Mouse (Mus musculus) kidney, embryonic 15.5 days (tissue): ENCODE data around the gene Aldh1b1. TPM values are rescaled to one million over a fixed set of nuclear protein-coding genes. Genes with fewer than 3 reads are reported as not detected.

ENCODE experiments used
- ATAC-seq: fragments of 200-750 bp; cut with Nextera tagmentation; replicated peaks from 2 replicates; pipeline ENCODE4 v1.8.0; 2017; ENCODE audit warnings: moderate TSS enrichment; ENCODE audit not compliant: low FRiP score
- H3K27ac ChIP-seq: fragments of 300-500 bp; sonication (generic); 2 replicates; pipeline ENCODE4 v1.5.1; 2015; ENCODE audit warnings: mild to moderate bottlenecking, inconsistent platforms
- H3K27me3 ChIP-seq: fragments of 300-500 bp; sonication (generic); 2 replicates; pipeline ENCODE4 v1.6.1; 2015; ENCODE audit warnings: inconsistent platforms
- H3K36me3 ChIP-seq: fragments of 300-500 bp; sonication (generic); 2 replicates; pipeline ENCODE4 v1.6.1; 2015; ENCODE audit warnings: inconsistent platforms
- H3K4me1 ChIP-seq: fragments of 300-500 bp; sonication (generic); 2 replicates; pipeline ENCODE4 v1.6.1; 2015; ENCODE audit warnings: inconsistent platforms
- H3K4me2 ChIP-seq: fragments of 300-500 bp; sonication (generic); 2 replicates; pipeline ENCODE4 v1.6.1; 2015; ENCODE audit warnings: moderate library complexity, mild to moderate bottlenecking, inconsistent platforms
- H3K4me3 ChIP-seq: fragments of 300-500 bp; sonication (generic); replicated peaks from 2 replicates; pipeline ENCODE4 v1.5.1; 2015; ENCODE audit warnings: mild to moderate bottlenecking, inconsistent platforms
- H3K9ac ChIP-seq: fragments of 300-500 bp; sonication (generic); 2 replicates; pipeline ENCODE4 v1.6.1; 2015; ENCODE audit warnings: mild to moderate bottlenecking, inconsistent platforms
- H3K9me3 ChIP-seq: fragments of 300-500 bp; sonication (generic); replicated peaks from 2 replicates; pipeline ENCODE4 v1.6.1; 2016; ENCODE audit warnings: inconsistent platforms
- WGBS: fragments of 180-500 bp; shearing (Covaris S2); methylation state at CpG from one replicate; pipeline ENCODE4 v1.1.7; 2015; ENCODE audit warnings: mixed read lengths; 5-methylcytosine and 5-hydroxymethylcytosine counted together
- polyA plus RNA-seq: library from polyadenylated mRNA; unstranded; fragments of >200 nt; fragmentation: Nextera tagmentation; extraction: Ambion mirVana; gene quantifications from 2 replicates; pipeline ENCODE4 v1.2.1, GENCODE M21; 2015

Aldh1b1 gene
- polyA plus RNA-seq, 1 experiment from 2014 or later = 11.2 TPM

- Histone ChIP-seq H3K9ac (no peak overlapping the region), H3K9me3 (no peaks in the 10 kb centered on the region), H3K27ac (no peak overlapping the region), H3K4me3 (no peak overlapping the region), H3K27me3 (no peaks in the 10 kb centered on the region), H3K36me3 (no peaks in the 10 kb centered on the region), H3K4me1 (peaks cover 21% of the 10 kb centered on the region; the same call in 1 of the 2 replicates), H3K4me2 (no peak overlapping the region)
- no peak for ATAC-seq
- 61% methylated on average over 13 of the region's 13 CpGs for WGBS
Observed at GRCm38 (mm10) chr4:45788446-45789081, 10.3 kb upstream of the Aldh1b1 start.

GRCm38 (mm10) chr4:45789263-45789958, 9.4 kb upstream of the Aldh1b1 start:
- Histone ChIP-seq H3K4me1 (peaks cover 22% of the 10 kb centered on the region; the same call in 1 of the 2 replicates), H3K27me3 (no peaks in the 10 kb centered on the region; the same call in 1 of the 2 replicates), H3K27ac (no peak overlapping the region), H3K9me3 (no peaks in the 10 kb centered on the region), H3K4me3 (no peak overlapping the region), H3K9ac (no peak overlapping the region), H3K36me3 (no peaks in the 10 kb centered on the region), H3K4me2 (no peak overlapping the region)
- ATAC-seq = no peak
- 57% methylated on average over 13 of the region's 13 CpGs for WGBS

GRCm38 (mm10) chr4:45790018-45790417, 8.8 kb upstream of the Aldh1b1 start:
- Histone ChIP-seq H3K4me3 (no peak overlapping the region), H3K27ac (no peak overlapping the region), H3K4me1 (peaks cover 28% of the 10 kb centered on the region), H3K4me2 (no peak overlapping the region), H3K9ac (no peak overlapping the region), H3K36me3 (no peaks in the 10 kb centered on the region), H3K9me3 (no peaks in the 10 kb centered on the region), H3K27me3 (no peaks in the 10 kb centered on the region; the same call in 1 of the 2 replicates)
- ATAC-seq = no peak
- WGBS = 74% methylated on average over 2 of the region's 2 CpGs

DNA sequence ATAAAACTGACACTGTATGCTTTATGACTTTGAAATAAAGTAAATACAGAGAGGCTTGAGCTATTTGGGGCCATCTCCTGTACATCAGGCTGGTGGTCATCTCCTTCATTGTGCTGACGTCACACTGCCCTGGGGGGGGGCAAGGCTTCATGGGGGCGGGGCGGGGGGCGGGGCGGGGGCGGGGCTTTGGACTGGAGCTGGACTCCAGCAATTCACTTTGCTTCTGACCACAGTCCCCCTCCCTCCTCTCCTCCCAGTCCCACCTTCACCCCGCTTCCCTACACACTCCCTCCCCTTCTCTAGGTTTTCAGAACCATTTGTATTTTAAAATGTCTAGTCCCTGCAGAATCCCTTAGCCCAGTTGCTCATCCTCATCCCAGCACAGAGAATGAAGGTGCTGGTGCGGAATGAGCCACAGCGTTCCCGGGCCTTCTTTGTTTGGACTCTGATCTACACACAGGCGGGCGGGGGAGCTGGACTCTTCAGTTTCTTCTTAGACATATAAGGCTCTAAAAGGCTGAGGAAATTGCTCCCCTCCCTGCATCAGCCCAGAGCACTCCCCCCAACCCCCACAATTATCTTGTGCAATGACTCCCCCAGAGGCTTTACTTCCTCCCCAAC, 3.5 kb upstream of the Aldh1b1 start:
- Histone ChIP-seq H3K9me3 (no peaks in the 10 kb centered on the region), H3K4me2 (peak overlapping the region; percentile 61), H3K27ac (peak overlapping the region; percentile 83), H3K9ac (0 out of 2 replicates have a peak overlapping the region, but pooled peaks have one; percentile 15), H3K4me3 (peak overlapping the region; percentile 38), H3K4me1 (peaks cover 33% of the 10 kb centered on the region), H3K36me3 (no peaks in the 10 kb centered on the region), H3K27me3 (peaks cover 3% of the 10 kb centered on the region; the same call in 1 of the 2 replicates)
- 1% methylated on average over 12 of the region's 12 CpGs for WGBS
- ATAC-seq = peak; percentile 81

DNA sequence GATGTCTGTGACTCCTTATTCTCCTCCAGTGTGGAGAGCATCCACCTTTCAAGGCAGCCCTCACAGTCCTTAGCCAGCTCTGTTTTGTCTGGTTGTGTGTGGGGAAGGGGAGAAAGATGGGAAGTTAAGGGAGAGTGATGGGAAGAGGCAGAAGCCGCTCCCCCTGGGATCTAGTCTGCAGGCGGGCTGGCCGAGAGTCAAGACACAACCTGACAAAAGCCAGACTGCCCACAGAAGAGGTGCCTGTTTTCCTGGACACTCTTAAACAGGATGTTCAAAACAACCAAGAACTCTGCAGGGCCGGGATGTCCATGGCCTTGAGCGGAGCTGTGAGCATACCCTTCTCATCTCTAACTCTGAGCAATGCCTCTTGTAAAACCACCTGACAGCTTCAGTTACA, 2.1 kb upstream of the Aldh1b1 start:
- no peak for ATAC-seq
- Histone ChIP-seq H3K4me2 (no peak overlapping the region), H3K27ac (no peak overlapping the region)

DNA sequence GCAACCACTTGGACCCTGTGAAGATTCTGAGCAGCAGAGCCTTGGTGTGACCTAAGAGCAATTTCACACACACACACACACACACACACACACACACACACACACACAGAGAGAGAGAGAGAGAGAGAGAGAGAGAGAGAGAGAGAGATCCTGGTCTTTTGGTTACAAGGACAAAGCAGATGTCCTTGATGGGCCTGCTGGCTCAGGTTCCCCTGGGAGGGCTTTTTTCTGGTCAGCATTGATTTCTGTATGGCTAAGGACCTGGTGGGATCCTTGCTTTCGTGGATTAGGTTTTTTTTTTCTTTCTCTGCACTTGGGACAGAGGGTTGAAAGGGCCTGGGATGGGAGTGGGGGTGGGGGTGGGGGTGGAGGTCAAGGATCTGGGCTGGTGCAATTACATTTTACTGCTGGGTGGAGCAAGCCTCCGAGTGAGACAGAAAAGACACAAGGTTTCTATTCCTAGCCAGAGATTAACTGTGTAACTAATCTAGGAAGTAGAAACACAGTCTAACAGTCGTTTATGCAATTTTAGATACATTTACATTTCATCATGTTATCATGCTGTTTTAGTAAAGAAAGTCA, 1.2 kb downstream of the Aldh1b1 start:
- H3K4me3 ChIP-seq = no peak overlapping the region

More for the DNA sequence above, 2.1 kb upstream of the Aldh1b1 start:
- H3K4me3 ChIP-seq = no peak overlapping the region
- peaks cover 3% of the 10 kb centered on the region; the same call in 1 of the 2 replicates for H3K27me3 ChIP-seq
- 73% methylated on average over 5 of the region's 5 CpGs for WGBS
- H3K9me3 ChIP-seq = no peaks in the 10 kb centered on the region
- H3K36me3 ChIP-seq = no peaks in the 10 kb centered on the region
- H3K9ac ChIP-seq = no peak overlapping the region
- H3K4me1 ChIP-seq = peaks cover 33% of the 10 kb centered on the region

DNA sequence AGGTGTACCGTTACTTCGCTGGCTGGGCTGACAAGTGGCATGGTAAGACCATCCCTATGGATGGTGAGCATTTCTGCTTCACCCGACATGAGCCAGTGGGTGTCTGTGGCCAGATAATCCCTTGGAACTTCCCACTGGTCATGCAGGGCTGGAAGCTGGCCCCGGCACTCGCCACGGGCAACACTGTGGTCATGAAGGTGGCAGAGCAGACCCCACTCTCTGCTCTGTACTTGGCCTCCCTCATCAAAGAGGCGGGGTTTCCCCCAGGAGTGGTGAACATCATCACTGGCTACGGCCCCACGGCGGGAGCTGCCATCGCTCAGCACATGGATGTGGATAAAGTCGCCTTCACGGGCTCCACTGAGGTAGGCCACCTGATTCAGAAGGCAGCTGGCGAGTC, 4.1 kb downstream of the Aldh1b1 start:
- WGBS = 95% methylated on average over 14 of the region's 14 CpGs
- H3K4me2 ChIP-seq = no peak overlapping the region
- no peak overlapping the region for H3K4me3 ChIP-seq
- ATAC-seq = no peak
- H3K9ac ChIP-seq = no peak overlapping the region
- H3K4me1 ChIP-seq = peaks cover 17% of the 10 kb centered on the region
- H3K27ac ChIP-seq = no peak overlapping the region
- H3K9me3 ChIP-seq = no peaks in the 10 kb centered on the region
- H3K27me3 ChIP-seq = no peaks in the 10 kb centered on the region
- no peaks in the 10 kb centered on the region for H3K36me3 ChIP-seq

More for the DNA sequence above, 1.2 kb downstream of the Aldh1b1 start:
- 0 out of 2 replicates have a peak, but pooled peaks cover 3% of the 10 kb centered on the region for H3K27me3 ChIP-seq
- H3K4me2 ChIP-seq = 0 out of 2 replicates have a peak overlapping the region, but pooled peaks have one; percentile 86
- no peaks in the 10 kb centered on the region for H3K36me3 ChIP-seq
- no peaks in the 10 kb centered on the region for H3K9me3 ChIP-seq
- peaks cover 25% of the 10 kb centered on the region for H3K4me1 ChIP-seq
- no peak for ATAC-seq
- H3K9ac ChIP-seq = no peak overlapping the region
- whole genome bisulfite sequencing = 11% methylated on average over 3 of the region's 3 CpGs
- no peak overlapping the region for H3K27ac ChIP-seq

DNA sequence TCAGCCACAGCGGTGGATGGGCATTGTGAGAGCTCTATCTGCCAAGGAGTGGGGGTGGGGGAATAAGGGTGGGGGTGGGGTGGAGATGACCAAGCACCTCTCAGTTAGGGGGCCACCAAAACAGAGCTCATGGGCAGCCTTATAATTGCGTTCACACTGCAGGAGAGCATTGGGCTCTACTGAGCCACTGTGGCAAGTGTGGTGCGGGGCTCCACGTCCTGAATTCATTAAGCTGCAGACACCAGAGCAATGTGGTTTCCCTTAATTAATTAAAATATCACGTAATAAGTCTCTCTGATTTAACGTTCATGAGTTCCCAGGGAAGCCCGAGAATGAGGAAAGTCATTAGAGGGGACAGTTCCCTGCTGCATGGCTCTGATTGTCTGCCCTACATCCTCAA, 9.2 kb downstream of the Aldh1b1 start:
- Histone ChIP-seq H3K4me3 (no peak overlapping the region), H3K9ac (no peak overlapping the region), H3K27me3 (no peaks in the 10 kb centered on the region), H3K4me1 (no peaks in the 10 kb centered on the region), H3K27ac (no peak overlapping the region), H3K9me3 (no peaks in the 10 kb centered on the region), H3K4me2 (no peak overlapping the region), H3K36me3 (no peaks in the 10 kb centered on the region)
- ATAC-seq = no peak
- 54% methylated on average over 7 of the region's 7 CpGs for WGBS

- no peaks in the 10 kb centered on the region for H3K9me3 ChIP-seq
- no peak overlapping the region for H3K4me2 ChIP-seq
- no peak for ATAC-seq
- WGBS = 31% methylated on average over 8 of the region's 8 CpGs
- H3K36me3 ChIP-seq = no peaks in the 10 kb centered on the region
- no peaks in the 10 kb centered on the region for H3K27me3 ChIP-seq
- H3K27ac ChIP-seq = no peak overlapping the region
- H3K9ac ChIP-seq = no peak overlapping the region
- H3K4me3 ChIP-seq = no peak overlapping the region
- H3K4me1 ChIP-seq = peaks cover 4% of the 10 kb centered on the region; the same call in 1 of the 2 replicates
Observed at GRCm38 (mm10) chr4:45811250-45811649, 12.4 kb downstream of the Aldh1b1 start.

- no peak for ATAC-seq
- Histone ChIP-seq H3K4me1 (peaks cover 25% of the 10 kb centered on the region), H3K27me3 (peaks cover 8% of the 10 kb centered on the region; the same call in 1 of the 2 replicates), H3K4me3 (no peak overlapping the region), H3K4me2 (no peak overlapping the region), H3K9me3 (no peaks in the 10 kb centered on the region), H3K27ac (no peak overlapping the region), H3K36me3 (no peaks in the 10 kb centered on the region), H3K9ac (no peak overlapping the region)
- 46% methylated on average over 7 of the region's 7 CpGs for WGBS
Observed at GRCm38 (mm10) chr4:45815542-45815941, 16.7 kb downstream of the Aldh1b1 start.

- no peak overlapping the region for H3K27ac ChIP-seq
- 22% methylated on average over 4 of the region's 4 CpGs for WGBS
- ATAC-seq = peak; percentile 13; the same call in 1 of the 2 replicates
- H3K27me3 ChIP-seq = peaks cover 29% of the 10 kb centered on the region
- H3K36me3 ChIP-seq = no peaks in the 10 kb centered on the region
- peaks cover 29% of the 10 kb centered on the region for H3K4me1 ChIP-seq
- peak overlapping the region; percentile 33; the same call in 1 of the 2 replicates for H3K4me3 ChIP-seq
- peak overlapping the region; percentile 68 for H3K4me2 ChIP-seq
- no peak overlapping the region for H3K9ac ChIP-seq
- H3K9me3 ChIP-seq = no peaks in the 10 kb centered on the region
Observed at GRCm38 (mm10) chr4:45818814-45819207, 20.0 kb downstream of the Aldh1b1 start.
